In the genomic region with DNA sequence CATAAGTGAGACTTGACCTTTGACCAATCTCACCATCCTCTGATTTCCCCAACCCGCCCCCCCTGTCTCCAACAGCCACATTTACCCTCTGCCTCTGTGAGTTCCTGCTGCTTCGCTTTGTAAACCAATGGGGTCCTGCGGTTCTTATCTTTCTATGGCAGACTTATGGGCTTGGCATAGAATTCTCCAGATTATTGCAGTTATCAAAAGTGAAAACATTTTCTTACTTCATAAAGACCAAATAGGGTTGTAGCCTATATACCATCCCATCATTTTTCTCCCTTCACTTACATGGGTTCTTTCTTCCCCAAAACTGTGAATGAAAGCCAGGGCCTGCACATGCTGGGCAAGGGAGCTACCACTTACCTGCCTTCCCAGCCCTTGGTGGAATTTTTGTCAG, we compare ENCODE assay signal across 22 mouse cellular contexts. TPM values are rescaled to one million over a fixed set of nuclear protein-coding genes. Genes with fewer than 3 reads are reported as not detected.
DNase-seq lines count a peak whose midpoint lies in the region; ATAC-seq and TF ChIP-seq lines count a peak whose summit lies in the region.
"Had no signal": no experiment of that assay in that cellular context is flagged by ENCODE, and none has a peak within 500 bp of the region (broad histone marks: within the 10 kb centered on the region; RNA-seq: fewer than 3 reads in every experiment).

No protein-coding gene starts in this region.

- peak; percentile 80 for DNase-seq in c-Kit-positive CD71-positive TER-119-negative erythroid progenitor cells, embryonic 14.5 days (ENCODE audit: low read depth)
- DNase-seq in liver, embryonic 11.5 days (ENCODE audit: low spot score) = no peak
- no peak for DNase-seq in layer of hippocampus, adult 11-12 months (ENCODE audit: low spot score)
- DNase-seq in gastrocnemius, adult 8-10 months (ENCODE audit: low spot score in 2 of 2) = no peak
- no peak for DNase-seq in hindbrain, postnatal 0 days (ENCODE audit: low spot score)
- DNase-seq: cerebellum, adult 11-12 months; forebrain, postnatal 0 days; heart, adult 2 months; kidney, adult 2 months; kidney, postnatal 14 days; lung, adult 2 months; lung, postnatal 4 days; thymus, postnatal 36 days had no signal

- no peaks in the 10 kb centered on the region for H3K36me3 ChIP-seq in intestine, embryonic 15.5 days
- H3K36me3 ChIP-seq in intestine, postnatal 0 days (ENCODE audit: control insufficient read depth, insufficient read depth) = no peaks in the 10 kb centered on the region
- H3K36me3 ChIP-seq in liver, embryonic 11.5 days (ENCODE audit: control insufficient read depth, insufficient read depth, low read length) = no peaks in the 10 kb centered on the region
- no peaks in the 10 kb centered on the region for H3K36me3 ChIP-seq in hindbrain, postnatal 0 days (ENCODE audit: insufficient read depth, low read length)
- H3K36me3 ChIP-seq: hindbrain, embryonic 15.5 days; limb, embryonic 10.5 days; midbrain, embryonic 12.5 days; neural tube, embryonic 15.5 days had no signal

- no peak overlapping the region for H3K4me2 ChIP-seq in intestine, embryonic 15.5 days (replicated peaks)
- no peak overlapping the region for H3K4me2 ChIP-seq in intestine, postnatal 0 days (replicated peaks; ENCODE audit: low read depth)
- peak overlapping the region; percentile 45 for H3K4me2 ChIP-seq in liver, embryonic 11.5 days
- no peak overlapping the region for H3K4me2 ChIP-seq in hindbrain, postnatal 0 days (ENCODE audit: low read depth, low read length)
- H3K4me2 ChIP-seq: hindbrain, embryonic 15.5 days; midbrain, embryonic 12.5 days; neural tube, embryonic 15.5 days had no signal

- H3K27ac ChIP-seq in intestine, embryonic 15.5 days = no peak overlapping the region
- no peak overlapping the region for H3K27ac ChIP-seq in intestine, postnatal 0 days (ENCODE audit: low read depth, low read length)
- peak overlapping the region; percentile 76 for H3K27ac ChIP-seq in liver, embryonic 11.5 days (ENCODE audit: low read depth, low read length)
- H3K27ac ChIP-seq in hindbrain, postnatal 0 days = no peak overlapping the region
- H3K27ac ChIP-seq: heart, adult 2 months; hindbrain, embryonic 15.5 days; left cerebral cortex, adult 2 months; limb, embryonic 10.5 days; midbrain, embryonic 12.5 days; neural tube, embryonic 15.5 days had no signal

- H3K4me3 ChIP-seq in intestine, embryonic 15.5 days (replicated peaks) = no peak overlapping the region
- no peak overlapping the region for H3K4me3 ChIP-seq in intestine, postnatal 0 days (ENCODE audit: low read depth, low read length)
- no peak overlapping the region for H3K4me3 ChIP-seq in liver, embryonic 11.5 days (ENCODE audit: low read depth, low read length)
- H3K4me3 ChIP-seq in hindbrain, postnatal 0 days (ENCODE audit: low read length) = no peak overlapping the region
- H3K4me3 ChIP-seq: heart, adult 2 months; hindbrain, embryonic 15.5 days; left cerebral cortex, adult 2 months; limb, embryonic 10.5 days; midbrain, embryonic 12.5 days; myocyte; neural tube, embryonic 15.5 days had no signal

- no peaks in the 10 kb centered on the region for H3K9me3 ChIP-seq in intestine, embryonic 15.5 days
- no peaks in the 10 kb centered on the region for H3K9me3 ChIP-seq in intestine, postnatal 0 days (ENCODE audit: control insufficient read depth)
- H3K9me3 ChIP-seq in liver, embryonic 11.5 days (ENCODE audit: control insufficient read depth, low read length) = no peaks in the 10 kb centered on the region
- no peaks in the 10 kb centered on the region for H3K9me3 ChIP-seq in hindbrain, postnatal 0 days (ENCODE audit: low read length)
- H3K9me3 ChIP-seq: hindbrain, embryonic 15.5 days; limb, embryonic 10.5 days; midbrain, embryonic 12.5 days; neural tube, embryonic 15.5 days had no signal

- H3K9ac ChIP-seq in intestine, embryonic 15.5 days = no peak overlapping the region
- no peak overlapping the region for H3K9ac ChIP-seq in intestine, postnatal 0 days (ENCODE audit: low read depth, low read length)
- no peak overlapping the region; the same call in 1 of the 2 replicates for H3K9ac ChIP-seq in liver, embryonic 11.5 days (ENCODE audit: low read depth, low read length)
- no peak overlapping the region for H3K9ac ChIP-seq in hindbrain, postnatal 0 days (replicated peaks; ENCODE audit: low read length)
- H3K9ac ChIP-seq: forebrain, postnatal 0 days; hindbrain, embryonic 15.5 days; midbrain, embryonic 12.5 days; neural tube, embryonic 15.5 days had no signal

- H3K27me3 ChIP-seq in intestine, embryonic 15.5 days (replicated peaks) = no peaks in the 10 kb centered on the region
- H3K27me3 ChIP-seq in intestine, postnatal 0 days (replicated peaks; ENCODE audit: control insufficient read depth, insufficient read depth, low read length) = no peaks in the 10 kb centered on the region
- H3K27me3 ChIP-seq in liver, embryonic 11.5 days (replicated peaks; ENCODE audit: control insufficient read depth, insufficient read depth, low read length) = no peaks in the 10 kb centered on the region
- H3K27me3 ChIP-seq in hindbrain, postnatal 0 days (ENCODE audit: insufficient read depth, low read length) = no peaks in the 10 kb centered on the region
- H3K27me3 ChIP-seq: hindbrain, embryonic 15.5 days; midbrain, embryonic 12.5 days; neural tube, embryonic 15.5 days had no signal

- ATAC-seq in intestine, embryonic 15.5 days = peak; percentile 52; the same call in 1 of the 2 replicates
- no peak for ATAC-seq in intestine, postnatal 0 days
- ATAC-seq in liver, embryonic 11.5 days (replicated peaks; ENCODE audit: low FRiP score) = peak; percentile 97
- peak; percentile 99 for ATAC-seq in megakaryocyte-erythroid progenitor cell, adult 5-6 weeks (replicated peaks; ENCODE audit: low FRiP score, low TSS enrichment, poor library complexity, severe bottlenecking)
- no peak for ATAC-seq in hindbrain, postnatal 0 days
- ATAC-seq: forebrain, postnatal 0 days had no signal

- no peak for TF ChIP-seq CTCF in intestine, postnatal 0 days (IDR thresholded peaks at IDR 0.05; ENCODE audit: low read depth)
- no peak for TF ChIP-seq CTCF in hindbrain, postnatal 0 days (IDR thresholded peaks at IDR 0.05; ENCODE audit: low read depth)

- peaks cover 6% of the 10 kb centered on the region; the same call in 1 of the 2 replicates for H3K4me1 ChIP-seq in intestine, embryonic 15.5 days (replicated peaks)
- no peaks in the 10 kb centered on the region for H3K4me1 ChIP-seq in intestine, postnatal 0 days (replicated peaks; ENCODE audit: control insufficient read depth, insufficient read depth, low read length)
- peaks cover 8% of the 10 kb centered on the region; the same call in 1 of the 2 replicates for H3K4me1 ChIP-seq in liver, embryonic 11.5 days (replicated peaks; ENCODE audit: control insufficient read depth, insufficient read depth, low read length)
- H3K4me1 ChIP-seq in hindbrain, postnatal 0 days (ENCODE audit: insufficient read depth, low read length) = no peaks in the 10 kb centered on the region

- WGBS in intestine, embryonic 15.5 days = 81% methylated on average over 3 of the region's 3 CpGs
- WGBS in intestine, postnatal 0 days = 57% methylated on average over 3 of the region's 3 CpGs
- 43% methylated on average over 3 of the region's 3 CpGs for WGBS in liver, embryonic 11.5 days
- 79% methylated on average over 3 of the region's 3 CpGs for WGBS in hindbrain, postnatal 0 days

RNA-seq across cellular contexts. Expression of a gene that starts 6.7 kb away (rescaled TPM):
- 3.3 and 3.9 TPM in 2 replicates for polyA plus RNA-seq in intestine, embryonic 15.5 days (2015; fragmentation: Nextera tagmentation; extraction: Ambion mirVana)
- 3.3 and 3.4 TPM in 2 replicates for polyA plus RNA-seq in intestine, postnatal 0 days (2015; fragmentation: Nextera tagmentation; extraction: Ambion mirVana)
- polyA plus RNA-seq in liver, embryonic 11.5 days (2014; fragmentation: Nextera tagmentation; extraction: Ambion mirVana) = 7.5 and 9.7 TPM in 2 replicates
- 23.2 and 27.8 TPM in 2 replicates for total RNA-seq in megakaryocyte-erythroid progenitor cell, adult 5-6 weeks (2014; fragmentation: Nextera tagmentation)
- 12.8 and 15.8 TPM in 2 replicates for total RNA-seq in megakaryocyte-erythroid progenitor cell, adult 5-6 weeks (2017)
- total RNA-seq in gastrocnemius, adult 8-10 months (2022) = 1 to 10 TPM; 2.8 to 4.3 (median 3.3) TPM
- 21.3 and 22.4 TPM in 2 replicates for total RNA-seq in hindbrain, postnatal 0 days (2014; rRNA removed)
- polyA plus RNA-seq in hindbrain, postnatal 0 days (2015; fragmentation: Nextera tagmentation; extraction: Ambion mirVana) = 3.5 and 4.6 TPM in 2 replicates

RNA-seq across cellular contexts. Expression of a gene that starts 16.8 kb away (rescaled TPM):
- 148 and 164 TPM in 2 replicates for polyA plus RNA-seq in intestine, embryonic 15.5 days (2015; fragmentation: Nextera tagmentation; extraction: Ambion mirVana)
- 28.7 and 30.7 TPM in 2 replicates for polyA plus RNA-seq in intestine, postnatal 0 days (2015; fragmentation: Nextera tagmentation; extraction: Ambion mirVana)
- 325 and 349 TPM in 2 replicates for polyA plus RNA-seq in liver, embryonic 11.5 days (2014; fragmentation: Nextera tagmentation; extraction: Ambion mirVana)
- 230 and 245 TPM in 2 replicates for total RNA-seq in megakaryocyte-erythroid progenitor cell, adult 5-6 weeks (2014; fragmentation: Nextera tagmentation)
- total RNA-seq in megakaryocyte-erythroid progenitor cell, adult 5-6 weeks (2017) = 347 and 498 TPM in 2 replicates
- 10 to 100 TPM; 37.5 to 50.4 (median 42.6) TPM for total RNA-seq in gastrocnemius, adult 8-10 months (2022)
- 37.6 and 44.0 TPM in 2 replicates for total RNA-seq in hindbrain, postnatal 0 days (2014; rRNA removed)
- polyA plus RNA-seq in hindbrain, postnatal 0 days (2015; fragmentation: Nextera tagmentation; extraction: Ambion mirVana) = 115 and 117 TPM in 2 replicates

RNA-seq across cellular contexts. Expression of a gene that starts 54.5 kb away (rescaled TPM):
- 19.9 and 22.5 TPM in 2 replicates for polyA plus RNA-seq in intestine, embryonic 15.5 days (2015; fragmentation: Nextera tagmentation; extraction: Ambion mirVana)
- polyA plus RNA-seq in intestine, postnatal 0 days (2015; fragmentation: Nextera tagmentation; extraction: Ambion mirVana) = 7.6 and 8.9 TPM in 2 replicates
- 29.0 and 30.3 TPM in 2 replicates for polyA plus RNA-seq in liver, embryonic 11.5 days (2014; fragmentation: Nextera tagmentation; extraction: Ambion mirVana)
- total RNA-seq in megakaryocyte-erythroid progenitor cell, adult 5-6 weeks (2014; fragmentation: Nextera tagmentation) = 16.3 and 16.6 TPM in 2 replicates
- total RNA-seq in megakaryocyte-erythroid progenitor cell, adult 5-6 weeks (2017) = 11.2 and 19.0 TPM in 2 replicates
- 1 to 10 TPM; 1.0 to 1.7 (median 1.5) TPM for total RNA-seq in gastrocnemius, adult 8-10 months (2022)
- total RNA-seq in hindbrain, postnatal 0 days (2014; rRNA removed) = 3.9 and 6.8 TPM in 2 replicates
- 6.5 and 7.0 TPM in 2 replicates for polyA plus RNA-seq in hindbrain, postnatal 0 days (2015; fragmentation: Nextera tagmentation; extraction: Ambion mirVana)

RNA-seq across cellular contexts. Expression of a gene that starts 55.0 kb away (rescaled TPM):
- polyA plus RNA-seq in intestine, embryonic 15.5 days (2015; fragmentation: Nextera tagmentation; extraction: Ambion mirVana) = 87.5 and 88.0 TPM in 2 replicates
- 111 and 112 TPM in 2 replicates for polyA plus RNA-seq in intestine, postnatal 0 days (2015; fragmentation: Nextera tagmentation; extraction: Ambion mirVana)
- polyA plus RNA-seq in liver, embryonic 11.5 days (2014; fragmentation: Nextera tagmentation; extraction: Ambion mirVana) = 48.8 and 54.5 TPM in 2 replicates
- total RNA-seq in megakaryocyte-erythroid progenitor cell, adult 5-6 weeks (2014; fragmentation: Nextera tagmentation) = 44.0 and 48.6 TPM in 2 replicates
- 90.8 and 92.1 TPM in 2 replicates for total RNA-seq in megakaryocyte-erythroid progenitor cell, adult 5-6 weeks (2017)
- total RNA-seq in gastrocnemius, adult 8-10 months (2022) = 100 to 1,000 TPM; 103 to 128 (median 108) TPM
- total RNA-seq in hindbrain, postnatal 0 days (2014; rRNA removed) = 24.0 and 24.6 TPM in 2 replicates
- polyA plus RNA-seq in hindbrain, postnatal 0 days (2015; fragmentation: Nextera tagmentation; extraction: Ambion mirVana) = 45.2 and 46.3 TPM in 2 replicates

Comparison
In these comparisons a context has a peak if more than half of its experiments do, and no peak if none do; other contexts are left out.
1. ATAC-seq: peak in intestine, embryonic 15.5 days (single experiment), liver, embryonic 11.5 days (single experiment) and megakaryocyte-erythroid progenitor cell, adult 5-6 weeks (single experiment); none in intestine, postnatal 0 days (single experiment) and hindbrain, postnatal 0 days (single experiment).